Mouse (Mus musculus) liver, adult 10 weeks (tissue): ENCODE results near the gene Pet100. TPM values are rescaled to one million over a fixed set of nuclear protein-coding genes. Genes with fewer than 3 reads are reported as not detected.

Source experiments
- polyA plus RNA-seq: library from polyadenylated mRNA; stranded (reverse); fragments of 350-450 nt; fragmentation: Illumina TruSeq; extraction: RNeasy Lipid Tissue Mini Kit (QIAGEN cat#74804); gene quantifications from one replicate; pipeline ENCODE4 v1.2.3, GENCODE M21; 2014; ENCODE audit warnings: low read depth, low replicate concordance

Pet100 gene
- polyA plus RNA-seq = 26.2 TPM

GRCm38 (mm10) chr8:3621199-3621970, at the start of gene Pet100, which contains the start of gene Xab2:
TSS of gene Pet100 (plus strand) at chr8:3621548.
TSS of gene Xab2 (minus strand) at chr8:3621316.

DNA sequence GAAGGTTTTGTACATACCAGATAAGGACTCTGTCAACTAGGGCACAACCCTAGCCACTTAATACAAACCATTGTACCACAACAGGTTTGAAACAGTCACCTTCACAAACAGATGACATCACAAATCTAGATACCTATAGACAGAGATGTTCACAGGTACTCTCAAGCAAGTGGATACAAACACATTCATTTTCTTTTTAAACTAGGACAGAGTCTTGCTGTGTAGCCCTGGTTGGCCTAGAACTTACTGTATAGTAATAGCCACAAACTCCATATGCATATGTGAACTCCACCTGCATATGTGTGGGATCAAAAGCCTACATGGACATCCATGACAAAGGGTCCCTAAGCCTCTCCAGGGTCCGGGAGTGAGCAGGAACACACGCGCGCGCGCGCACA, 34.4 kb upstream of the Pet100 start, which contains the start of gene Camsap3:
Gene Camsap3, plus strand, starts transcription at position 301 of the 398 bp plus-strand sequence.

DNA sequence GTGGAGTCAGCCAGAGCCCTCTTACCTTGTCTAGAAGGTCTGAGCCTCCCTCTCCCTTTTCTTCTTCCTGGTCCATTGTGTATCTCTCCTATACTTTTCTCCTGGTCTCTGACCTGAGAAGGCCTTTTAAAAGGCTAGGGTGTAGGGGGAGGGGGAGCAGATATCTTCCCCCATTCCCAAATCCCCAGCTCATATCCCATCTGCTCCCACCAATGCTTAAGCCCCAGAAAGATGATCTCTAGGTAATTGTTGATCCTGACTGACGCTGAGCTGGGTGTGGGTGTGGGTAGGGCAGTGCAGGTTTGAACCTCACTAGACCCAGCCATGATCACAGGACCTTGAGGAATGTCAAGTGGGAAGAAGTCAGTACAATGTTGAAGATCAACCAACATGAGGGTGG, 4.1 kb downstream of the Pet100 start, which contains the start of gene Pcp2:
Gene Pcp2, minus strand, starts transcription at position 101 of the 400 bp plus-strand sequence.

DNA sequence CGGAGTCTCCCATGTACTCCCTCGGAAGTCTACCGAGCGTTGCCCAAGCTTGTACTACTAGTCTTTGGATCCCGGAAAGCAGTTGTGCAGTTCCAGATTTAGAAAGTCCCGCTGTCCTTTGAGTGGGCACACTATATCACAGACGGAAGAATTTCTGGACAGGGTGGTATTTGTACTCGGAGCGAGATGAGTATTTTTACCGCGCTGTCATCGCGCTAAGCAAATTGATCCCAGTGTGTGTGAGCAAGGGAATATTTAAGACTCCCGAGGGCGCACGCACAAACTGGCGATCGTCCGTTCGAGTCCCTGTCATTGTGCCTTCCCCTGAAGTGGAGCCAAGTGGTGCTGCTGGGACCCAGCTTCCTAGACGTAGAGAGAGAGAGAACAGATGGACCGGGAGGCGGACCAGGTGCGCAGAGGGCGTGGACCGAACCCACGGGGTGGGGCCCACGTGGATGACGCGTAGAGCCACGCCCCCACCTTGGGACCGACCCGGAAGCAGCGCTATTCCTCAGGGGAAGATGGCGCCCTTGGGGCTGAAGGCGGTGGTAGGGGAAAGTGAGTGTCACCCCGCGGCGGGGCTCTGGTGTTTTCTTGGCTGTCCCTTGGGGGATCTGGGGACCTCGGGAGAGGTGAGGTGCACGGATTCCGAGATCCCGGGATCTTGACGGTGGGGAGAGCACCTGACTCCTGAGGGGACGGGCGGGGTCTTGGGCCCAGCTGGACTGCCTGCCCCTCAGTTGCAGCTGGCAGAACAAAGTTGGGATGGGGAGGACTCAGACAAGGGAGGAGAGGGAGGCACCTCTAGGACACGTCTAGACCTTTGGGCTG, 9.5 kb downstream of the Pet100 start, which contains the start of gene Stxbp2:
Gene Stxbp2, plus strand, starts transcription at position 309 of the 831 bp plus-strand sequence.

GRCm38 (mm10) chr8:3655526-3655925, 34.2 kb downstream of the Pet100 start, which contains the start of gene Retn:
TSS of gene Retn (plus strand) at chr8:3655770.

DNA sequence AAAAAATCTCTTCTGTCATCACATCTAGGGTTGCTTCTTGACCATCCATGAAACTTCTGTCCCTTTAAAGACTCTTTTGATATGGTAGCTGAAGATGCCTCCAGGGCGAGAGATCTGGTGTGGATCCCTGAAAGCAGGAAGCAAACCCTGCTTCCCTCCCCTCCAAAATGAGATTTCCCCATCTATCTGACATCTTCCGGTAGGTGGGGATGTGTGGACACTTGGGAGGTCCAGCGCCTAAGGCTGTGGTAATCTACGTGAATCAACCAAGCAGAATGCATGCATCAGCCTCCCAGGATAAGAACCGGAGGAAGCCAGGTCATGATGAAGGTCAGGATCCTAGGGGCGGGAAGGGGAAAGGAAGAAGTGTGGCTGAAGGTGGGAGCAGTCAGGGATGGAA, 44.2 kb downstream of the Pet100 start, which contains the start of gene Mcemp1:
Gene Mcemp1, plus strand, starts transcription at position 248 of the 400 bp plus-strand sequence.

DNA sequence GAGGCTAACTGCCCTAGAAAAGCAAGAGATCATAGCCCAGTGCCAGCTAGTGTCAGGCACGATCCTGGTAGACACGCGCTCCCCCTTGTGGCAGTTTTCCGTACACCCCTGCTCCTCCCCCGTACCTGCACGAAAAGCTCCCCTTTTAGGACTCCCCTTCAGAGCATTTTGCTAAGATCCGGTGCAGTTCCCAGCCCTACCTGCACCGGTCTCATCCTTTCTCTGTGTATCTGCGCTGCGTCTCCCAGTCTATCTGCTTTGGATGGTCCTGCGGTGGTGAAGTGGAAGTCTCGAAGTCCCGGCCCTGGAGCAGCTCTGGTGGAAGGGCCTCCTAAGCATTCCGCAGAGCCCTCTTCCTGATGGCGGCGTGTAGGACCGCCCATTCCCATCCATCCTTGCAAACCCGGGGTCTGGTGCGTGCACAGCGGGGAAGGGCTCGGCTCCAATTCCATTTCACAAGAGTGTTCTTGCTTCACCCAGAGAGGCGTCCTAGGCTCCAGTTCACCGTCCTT, 50.7 kb downstream of the Pet100 start, which contains the start of gene Fcor:
Gene Fcor, minus strand, starts transcription at position 383 of the 512 bp plus-strand sequence.

Other genes with a start within 250 kb of the Pet100 start
- gene Arhgef18, start 228.5 kb upstream of the Pet100 start, polyA plus RNA-seq = 4.3 TPM
- 5.9 TPM for gene Pex11g, start 153.9 kb upstream of the Pet100 start, polyA plus RNA-seq
- not detected for gene Tex45, start 150.7 kb upstream of the Pet100 start, polyA plus RNA-seq
- gene Zfp358, start 128.4 kb upstream of the Pet100 start, polyA plus RNA-seq = 2.8 TPM
- gene Mcoln1, start 121.1 kb upstream of the Pet100 start, polyA plus RNA-seq = 12.2 TPM
- gene Pnpla6, start 106.2 kb upstream of the Pet100 start, polyA plus RNA-seq = 7.7 TPM
- 2.6 TPM for gene C330021F23Rik, start 53.6 kb upstream of the Pet100 start, polyA plus RNA-seq
- gene Camsap3, start 34.3 kb upstream of the Pet100 start, polyA plus RNA-seq = 1.3 TPM
- 0.58 TPM for gene Xab2, start 232 bp upstream of the Pet100 start, polyA plus RNA-seq
- not detected for gene Pcp2, start 4.0 kb downstream of the Pet100 start, polyA plus RNA-seq
- 13.2 TPM for gene Stxbp2, start 9.4 kb downstream of the Pet100 start, polyA plus RNA-seq
- 0.50 TPM for gene Retn, start 34.2 kb downstream of the Pet100 start, polyA plus RNA-seq
- gene Mcemp1, start 44.2 kb downstream of the Pet100 start, polyA plus RNA-seq = not detected
- not detected for gene Fcor, start 50.8 kb downstream of the Pet100 start, polyA plus RNA-seq
- 3.7 TPM for gene Trappc5, start 54.8 kb downstream of the Pet100 start, polyA plus RNA-seq
- 0.42 TPM for gene Fcer2a, start 72.6 kb downstream of the Pet100 start, polyA plus RNA-seq
- 35.9 TPM for gene Clec4g, start 99.1 kb downstream of the Pet100 start, polyA plus RNA-seq
- gene Cd209a, start 127.4 kb downstream of the Pet100 start, polyA plus RNA-seq = 0.72 TPM
- not detected for gene Cd209e, start 232.8 kb downstream of the Pet100 start, polyA plus RNA-seq